Mouse (Mus musculus) macrophage (primary cell): Measurements from ENCODE around the gene Iqck. TPM values are rescaled to one million over a fixed set of nuclear protein-coding genes. Genes with fewer than 3 reads are reported as not detected.
A peak's percentile ranks its signal among the peaks of the same experiment; 100 is the strongest.

Source experiments
- H3K27ac ChIP-seq: fragments of 350-480 bp; formaldehyde crosslinking; 2 replicates; pipeline ENCODE4 v1.9.0; 2021
- H3K36me3 ChIP-seq: fragments of 350-480 bp; formaldehyde crosslinking; 2 replicates; pipeline ENCODE4 v1.9.0; 2021; ENCODE audit errors: inconsistent target
- H3K4me3 ChIP-seq: fragments of 350-480 bp; formaldehyde crosslinking; 2 replicates; pipeline ENCODE4 v1.9.0; 2021; ENCODE audit errors: inconsistent target
- H3K79me2 ChIP-seq: fragments of 350-480 bp; formaldehyde crosslinking; 2 replicates; pipeline ENCODE4 v1.9.0; 2021; ENCODE audit errors: inconsistent target
- WGBS: methylation state at CpG from one replicate; pipeline ENCODE4 v1.1.7; 2026; ENCODE audit warnings: inconsistent platforms; ENCODE audit not compliant: missing documents; 5-methylcytosine and 5-hydroxymethylcytosine counted together
- polyA plus RNA-seq: library from polyadenylated mRNA; stranded (reverse); fragments of 250-400 nt; gene quantifications from 3 replicates; pipeline ENCODE4 v1.2.4, GENCODE M21; 2018; ENCODE audit warnings: inconsistent platforms

The Iqck gene
- polyA plus RNA-seq, 1 experiment from 2014 or later: 2.7 TPM

- H3K4me3 ChIP-seq: no peak overlapping the region
- H3K79me2 ChIP-seq: no peaks in the 10 kb centered on the region
- no peaks in the 10 kb centered on the region for H3K36me3 ChIP-seq
- H3K27ac ChIP-seq: no peak overlapping the region
- WGBS: 56% methylated on average over 3 of the region's 4 CpGs
Measured at GRCm38 (mm10) chr7:118991341-118991884, 135.9 kb downstream of the Iqck start.

- Histone ChIP-seq H3K27ac (no peak overlapping the region), H3K36me3 (no peaks in the 10 kb centered on the region), H3K4me3 (no peak overlapping the region), H3K79me2 (no peaks in the 10 kb centered on the region)
- WGBS: 65% methylated on average over 6 of the region's 6 CpGs
Measured at GRCm38 (mm10) chr7:118992080-118992560, 136.6 kb downstream of the Iqck start.

GRCm38 (mm10) chr7:118992623-118993405 lies 137.3 kb downstream of the Iqck start:
- no peaks in the 10 kb centered on the region for H3K36me3 ChIP-seq
- H3K4me3 ChIP-seq: no peak overlapping the region
- H3K79me2 ChIP-seq: no peaks in the 10 kb centered on the region
- H3K27ac ChIP-seq: no peak overlapping the region
- 85% methylated on average over 12 of the region's 13 CpGs for WGBS

GRCm38 (mm10) chr7:118993597-118994230 lies 138.2 kb downstream of the Iqck start:
- H3K36me3 ChIP-seq: no peaks in the 10 kb centered on the region
- 12% methylated on average over 14 of the region's 26 CpGs for WGBS
- peak overlapping the region; percentile 25; the same call in 1 of the 2 replicates for H3K4me3 ChIP-seq
- H3K79me2 ChIP-seq: no peaks in the 10 kb centered on the region
- H3K27ac ChIP-seq: no peak overlapping the region

GRCm38 (mm10) chr7:118994231-118994842 lies 138.8 kb downstream of the Iqck start:
- peak overlapping the region; percentile 25 for H3K4me3 ChIP-seq
- H3K79me2 ChIP-seq: no peaks in the 10 kb centered on the region
- H3K36me3 ChIP-seq: no peaks in the 10 kb centered on the region
- no peak overlapping the region for H3K27ac ChIP-seq
- WGBS: 2% methylated on average over 21 of the region's 21 CpGs

GRCm38 (mm10) chr7:118995007-118995406 lies 139.5 kb downstream of the Iqck start, which contains the start of gene Gprc5b:
Gene Gprc5b (minus strand): TSS chr7:118995211.
- H3K79me2 ChIP-seq: no peaks in the 10 kb centered on the region
- H3K4me3 ChIP-seq: peak within 1 kb of the TSS; percentile 25
- WGBS: 1% methylated on average over 20 of the region's 44 CpGs
- H3K36me3 ChIP-seq: no peaks in the 10 kb centered on the region
- H3K27ac ChIP-seq: no peak within 1 kb of the TSS

- Histone ChIP-seq H3K36me3 (no peaks in the 10 kb centered on the region), H3K4me3 (no peak overlapping the region), H3K27ac (no peak overlapping the region), H3K79me2 (no peaks in the 10 kb centered on the region)
- 30% methylated on average over 14 of the region's 14 CpGs for WGBS
Measured at GRCm38 (mm10) chr7:118995671-118996070, 140.1 kb downstream of the Iqck start.

- Histone ChIP-seq H3K4me3 (no peak overlapping the region), H3K79me2 (no peaks in the 10 kb centered on the region), H3K27ac (no peak overlapping the region), H3K36me3 (no peaks in the 10 kb centered on the region)
- 11% methylated on average over 13 of the region's 13 CpGs for WGBS
Measured at GRCm38 (mm10) chr7:118996137-118996837, 140.7 kb downstream of the Iqck start.

GRCm38 (mm10) chr7:118999857-119000256 lies 144.3 kb downstream of the Iqck start:
- Histone ChIP-seq H3K36me3 (no peaks in the 10 kb centered on the region), H3K27ac (no peak overlapping the region), H3K79me2 (no peaks in the 10 kb centered on the region), H3K4me3 (no peak overlapping the region)
- WGBS: 100% methylated on average over 2 of the region's 2 CpGs

GRCm38 (mm10) chr7:119001965-119002364 lies 146.4 kb downstream of the Iqck start:
- no peaks in the 10 kb centered on the region for H3K36me3 ChIP-seq
- 88% methylated on average over 2 of the region's 2 CpGs for WGBS
- no peak overlapping the region for H3K27ac ChIP-seq
- H3K4me3 ChIP-seq: no peak overlapping the region
- no peaks in the 10 kb centered on the region for H3K79me2 ChIP-seq

- H3K27ac ChIP-seq: no peak overlapping the region
- no peak overlapping the region for H3K4me3 ChIP-seq
- H3K36me3 ChIP-seq: no peaks in the 10 kb centered on the region
- WGBS: 43% methylated on average over 2 of the region's 2 CpGs
- no peaks in the 10 kb centered on the region for H3K79me2 ChIP-seq
Measured at GRCm38 (mm10) chr7:119002501-119002900, 146.9 kb downstream of the Iqck start.

- Histone ChIP-seq H3K4me3 (no peak overlapping the region), H3K36me3 (no peaks in the 10 kb centered on the region), H3K79me2 (no peaks in the 10 kb centered on the region), H3K27ac (no peak overlapping the region)
- 25% methylated on average over 5 of the region's 5 CpGs for WGBS
Measured at GRCm38 (mm10) chr7:119010854-119011529, 155.4 kb downstream of the Iqck start.

- H3K4me3 ChIP-seq: no peak overlapping the region
- H3K79me2 ChIP-seq: no peaks in the 10 kb centered on the region
- no peak overlapping the region for H3K27ac ChIP-seq
- no peaks in the 10 kb centered on the region for H3K36me3 ChIP-seq
- WGBS: 0% methylated on average over 2 of the region's 3 CpGs
Measured at GRCm38 (mm10) chr7:119015736-119016135, 160.2 kb downstream of the Iqck start.

GRCm38 (mm10) chr7:119019537-119019936 lies 164.0 kb downstream of the Iqck start:
- Histone ChIP-seq H3K27ac (no peak overlapping the region), H3K36me3 (no peaks in the 10 kb centered on the region), H3K4me3 (no peak overlapping the region), H3K79me2 (no peaks in the 10 kb centered on the region)
- 21% methylated on average over 4 of the region's 4 CpGs for WGBS
